Mouse (Mus musculus): ENCODE measurements around the gene Nfia. TPM values are rescaled to one million over a fixed set of nuclear protein-coding genes. Genes with fewer than 3 reads are reported as not detected.

The Nfia gene
- polyA plus RNA-seq, 1 experiment from 2014 or later, result 45.4 TPM

GRCm38 (mm10) chr4:97914761-97915160, 142.2 kb downstream of the Nfia start:
- H3K36me3 ChIP-seq (ENCODE audit: control insufficient read depth, insufficient read depth, low read length), result no peaks in the 10 kb centered on the region
- H3K4me2 ChIP-seq (ENCODE audit: low read depth, low read length, severe bottlenecking), result no peak overlapping the region
- peaks cover 9% of the 10 kb centered on the region for H3K4me1 ChIP-seq (replicated peaks; ENCODE audit: control insufficient read depth, insufficient read depth, low read length)
- DNase-seq (ENCODE audit: low spot score) (no peak), ATAC-seq (replicated peaks; ENCODE audit: low FRiP score) (no peak)
- H3K9me3 ChIP-seq (ENCODE audit: control insufficient read depth, low read length), result no peaks in the 10 kb centered on the region
- 98% methylated on average over 5 of the region's 5 CpGs for WGBS
- no peak overlapping the region for H3K9ac ChIP-seq (ENCODE audit: low read length)
- H3K27me3 ChIP-seq (ENCODE audit: control insufficient read depth, insufficient read depth, low read length), result no peaks in the 10 kb centered on the region
- no peak overlapping the region for H3K4me3 ChIP-seq (ENCODE audit: low read depth, low read length)
- no peak overlapping the region for H3K27ac ChIP-seq (ENCODE audit: low read depth, low read length)

DNA sequence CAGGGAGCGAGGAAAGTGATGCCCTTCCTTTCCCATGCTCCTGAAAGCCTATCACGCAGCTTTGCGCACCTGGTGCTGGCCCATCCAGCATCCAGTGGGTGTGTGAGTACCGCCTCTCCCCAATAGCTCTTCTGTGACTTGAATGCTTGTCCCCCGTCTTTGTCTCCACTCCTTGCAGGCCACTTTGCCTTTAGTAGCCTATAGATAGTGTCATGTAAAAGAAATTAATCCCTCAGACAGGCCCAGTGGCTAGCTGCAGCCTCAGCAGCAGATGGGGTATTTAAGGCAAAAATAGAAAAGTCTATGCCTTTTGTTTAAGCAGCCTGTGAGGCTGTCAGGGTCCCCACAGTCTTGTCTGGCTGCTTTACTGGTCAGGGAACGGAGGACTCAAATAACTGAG, 145.0 kb downstream of the Nfia start:
- Histone ChIP-seq H3K27me3 (ENCODE audit: control insufficient read depth, insufficient read depth, low read length) (no peaks in the 10 kb centered on the region), H3K4me3 (ENCODE audit: low read depth, low read length) (no peak overlapping the region), H3K4me1 (replicated peaks; ENCODE audit: control insufficient read depth, insufficient read depth, low read length) (peaks cover 9% of the 10 kb centered on the region), H3K36me3 (ENCODE audit: control insufficient read depth, insufficient read depth, low read length) (no peaks in the 10 kb centered on the region), H3K4me2 (ENCODE audit: low read depth, low read length, severe bottlenecking) (no peak overlapping the region), H3K9me3 (ENCODE audit: control insufficient read depth, low read length) (no peaks in the 10 kb centered on the region), H3K27ac (ENCODE audit: low read depth, low read length) (peak overlapping the region; percentile 6; the same call in 1 of the 2 replicates), H3K9ac (ENCODE audit: low read length) (peak overlapping the region; percentile 35)
- ATAC-seq (replicated peaks; ENCODE audit: low FRiP score) (peak; percentile 54), DNase-seq (ENCODE audit: low spot score) (no peak)
- WGBS, result 52% methylated on average over 6 of the region's 6 CpGs

DNA sequence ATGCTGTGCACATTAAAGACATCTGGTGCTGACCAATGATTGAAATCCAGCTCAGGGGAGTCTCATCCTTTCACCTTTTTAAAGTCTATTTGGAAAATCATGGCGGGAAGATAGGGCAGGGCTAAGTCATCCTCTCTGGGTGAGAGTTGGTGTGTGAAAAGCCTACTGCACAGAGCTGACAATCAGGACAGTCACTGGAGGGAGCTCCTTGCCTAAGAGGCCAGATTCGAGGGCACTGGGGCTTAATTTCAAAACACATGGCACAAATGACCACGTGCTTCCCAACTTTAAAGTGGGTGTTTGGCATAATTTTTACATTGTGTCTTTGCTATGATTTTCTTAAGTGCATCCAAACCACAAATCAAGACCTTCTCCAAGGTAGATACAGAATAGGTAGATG, 146.1 kb downstream of the Nfia start:
- Histone ChIP-seq H3K27me3 (ENCODE audit: control insufficient read depth, insufficient read depth, low read length) (no peaks in the 10 kb centered on the region), H3K9me3 (ENCODE audit: control insufficient read depth, low read length) (no peaks in the 10 kb centered on the region), H3K36me3 (ENCODE audit: control insufficient read depth, insufficient read depth, low read length) (no peaks in the 10 kb centered on the region), H3K27ac (ENCODE audit: low read depth, low read length) (no peak overlapping the region), H3K4me2 (ENCODE audit: low read depth, low read length, severe bottlenecking) (no peak overlapping the region), H3K4me1 (replicated peaks; ENCODE audit: control insufficient read depth, insufficient read depth, low read length) (peaks cover 9% of the 10 kb centered on the region), H3K9ac (ENCODE audit: low read length) (no peak overlapping the region), H3K4me3 (ENCODE audit: low read depth, low read length) (no peak overlapping the region)
- DNase-seq (ENCODE audit: low spot score) (no peak), ATAC-seq (replicated peaks; ENCODE audit: low FRiP score) (no peak)
- 60% methylated on average over 3 of the region's 3 CpGs for WGBS

DNA sequence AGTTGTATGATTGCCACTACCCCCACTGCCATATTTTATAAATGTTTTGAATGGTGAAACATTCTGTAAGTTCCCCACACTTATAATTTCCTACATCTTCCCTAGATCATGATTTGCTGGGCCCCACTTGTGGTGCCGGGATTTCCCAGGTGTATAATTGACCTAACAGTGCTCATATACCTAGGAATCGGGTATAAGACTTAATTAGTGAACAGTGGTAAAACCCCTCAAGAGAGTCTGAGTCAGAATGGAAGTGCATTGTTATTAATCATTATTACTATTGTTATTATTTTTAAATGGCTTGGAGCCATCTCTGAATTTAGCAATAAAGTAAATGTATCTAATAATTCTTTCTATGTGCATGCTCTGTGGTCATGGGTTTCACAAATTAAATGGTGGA, 147.2 kb downstream of the Nfia start:
- H3K4me2 ChIP-seq (ENCODE audit: low read depth, low read length, severe bottlenecking), result no peak overlapping the region
- no peak overlapping the region for H3K4me3 ChIP-seq (ENCODE audit: low read depth, low read length)
- ATAC-seq (replicated peaks; ENCODE audit: low FRiP score) (no peak), DNase-seq (ENCODE audit: low spot score) (no peak)
- H3K36me3 ChIP-seq (ENCODE audit: control insufficient read depth, insufficient read depth, low read length), result no peaks in the 10 kb centered on the region
- H3K27me3 ChIP-seq (ENCODE audit: control insufficient read depth, insufficient read depth, low read length), result no peaks in the 10 kb centered on the region
- no peaks in the 10 kb centered on the region for H3K9me3 ChIP-seq (ENCODE audit: control insufficient read depth, low read length)
- H3K9ac ChIP-seq (ENCODE audit: low read length), result no peak overlapping the region
- no peak overlapping the region for H3K27ac ChIP-seq (ENCODE audit: low read depth, low read length)
- 87% methylated on average over 2 of the region's 2 CpGs for WGBS
- peaks cover 10% of the 10 kb centered on the region for H3K4me1 ChIP-seq (replicated peaks; ENCODE audit: control insufficient read depth, insufficient read depth, low read length)

DNA sequence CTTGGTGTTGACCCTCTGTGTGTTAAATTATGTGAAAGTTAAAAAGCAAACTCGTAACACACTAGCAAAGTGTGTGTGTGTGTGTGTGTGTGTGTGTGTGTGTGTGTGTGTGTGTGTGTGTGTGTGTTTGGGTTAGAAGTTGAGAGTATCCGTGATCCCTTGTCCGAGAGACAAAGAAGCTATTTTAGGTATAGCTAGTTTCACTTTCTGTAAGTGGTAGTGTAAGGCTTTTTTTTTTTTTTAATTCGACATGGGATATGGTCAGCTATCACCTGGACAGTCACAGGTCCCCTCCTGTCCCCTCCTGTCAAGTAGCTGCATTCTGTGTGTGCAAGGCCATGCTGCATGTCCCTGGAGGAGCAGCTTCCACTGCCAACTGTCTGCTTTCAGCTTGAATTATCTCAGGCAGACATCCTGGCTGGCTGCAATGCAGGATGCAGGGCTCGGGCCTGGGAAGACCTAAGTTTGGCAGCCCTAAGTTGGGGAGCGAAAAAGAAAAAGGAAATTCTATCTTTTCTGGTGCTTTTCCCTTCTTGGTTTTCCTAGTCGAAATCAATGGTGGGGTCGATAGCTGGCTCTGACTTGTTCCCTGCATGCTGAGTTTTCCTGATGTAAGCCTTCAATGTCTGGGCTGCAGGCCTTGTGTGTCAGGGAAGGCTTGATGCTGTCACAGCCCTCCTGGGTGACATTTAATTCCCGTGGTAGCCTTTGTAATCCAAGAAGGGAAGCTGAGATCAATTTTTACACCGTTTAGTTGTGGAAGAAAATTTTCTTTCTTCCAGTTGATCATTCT, 147.9 kb downstream of the Nfia start:
- ATAC-seq (replicated peaks; ENCODE audit: low FRiP score) (no peak), DNase-seq (ENCODE audit: low spot score) (no peak)
- Histone ChIP-seq H3K4me2 (ENCODE audit: low read depth, low read length, severe bottlenecking) (no peak overlapping the region), H3K27ac (ENCODE audit: low read depth, low read length) (no peak overlapping the region), H3K4me3 (ENCODE audit: low read depth, low read length) (no peak overlapping the region), H3K27me3 (ENCODE audit: control insufficient read depth, insufficient read depth, low read length) (no peaks in the 10 kb centered on the region), H3K36me3 (ENCODE audit: control insufficient read depth, insufficient read depth, low read length) (no peaks in the 10 kb centered on the region), H3K4me1 (replicated peaks; ENCODE audit: control insufficient read depth, insufficient read depth, low read length) (peaks cover 15% of the 10 kb centered on the region), H3K9me3 (ENCODE audit: control insufficient read depth, low read length) (no peaks in the 10 kb centered on the region), H3K9ac (ENCODE audit: low read length) (no peak overlapping the region)
- 69% methylated on average over 10 of the region's 10 CpGs for WGBS

DNA sequence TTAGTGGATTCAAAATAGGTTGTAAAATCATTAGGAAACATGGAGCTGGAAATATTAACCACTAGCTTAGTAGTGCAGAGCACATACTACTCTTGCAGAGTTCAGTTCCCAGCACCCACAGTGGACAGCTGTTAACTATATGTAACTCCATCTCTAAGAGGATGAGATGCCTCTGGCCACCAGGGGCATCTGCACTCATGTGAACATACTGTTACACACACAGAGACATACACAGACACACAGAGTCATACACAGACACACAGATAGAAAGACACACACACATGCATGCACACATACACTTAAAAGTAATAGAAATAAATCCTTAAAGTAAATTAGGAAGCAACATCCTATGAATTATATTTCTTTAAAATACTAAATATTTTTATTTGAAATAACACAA, 149.1 kb downstream of the Nfia start:
- Histone ChIP-seq H3K4me1 (replicated peaks; ENCODE audit: control insufficient read depth, insufficient read depth, low read length) (peaks cover 20% of the 10 kb centered on the region), H3K27me3 (ENCODE audit: control insufficient read depth, insufficient read depth, low read length) (no peaks in the 10 kb centered on the region), H3K4me2 (ENCODE audit: low read depth, low read length, severe bottlenecking) (no peak overlapping the region), H3K4me3 (ENCODE audit: low read depth, low read length) (no peak overlapping the region), H3K9ac (ENCODE audit: low read length) (no peak overlapping the region), H3K27ac (ENCODE audit: low read depth, low read length) (no peak overlapping the region), H3K36me3 (ENCODE audit: control insufficient read depth, insufficient read depth, low read length) (no peaks in the 10 kb centered on the region), H3K9me3 (ENCODE audit: control insufficient read depth, low read length) (no peaks in the 10 kb centered on the region)
- DNase-seq (ENCODE audit: low spot score) (no peak), ATAC-seq (replicated peaks; ENCODE audit: low FRiP score) (no peak)

GRCm38 (mm10) chr4:97923248-97923647, 150.7 kb downstream of the Nfia start:
- 94% methylated on average over 5 of the region's 5 CpGs for WGBS
- Histone ChIP-seq H3K4me3 (ENCODE audit: low read depth, low read length) (no peak overlapping the region), H3K36me3 (ENCODE audit: control insufficient read depth, insufficient read depth, low read length) (no peaks in the 10 kb centered on the region), H3K27ac (ENCODE audit: low read depth, low read length) (no peak overlapping the region; the same call in 1 of the 2 replicates), H3K27me3 (ENCODE audit: control insufficient read depth, insufficient read depth, low read length) (no peaks in the 10 kb centered on the region), H3K4me1 (replicated peaks; ENCODE audit: control insufficient read depth, insufficient read depth, low read length) (peaks cover 13% of the 10 kb centered on the region; the same call in 1 of the 2 replicates), H3K9ac (ENCODE audit: low read length) (no peak overlapping the region), H3K9me3 (ENCODE audit: control insufficient read depth, low read length) (no peaks in the 10 kb centered on the region), H3K4me2 (ENCODE audit: low read depth, low read length, severe bottlenecking) (no peak overlapping the region)
- no peak for ATAC-seq (replicated peaks; ENCODE audit: low FRiP score)
- no peak for DNase-seq (ENCODE audit: low spot score)

GRCm38 (mm10) chr4:97923876-97924316, 151.4 kb downstream of the Nfia start:
- DNase-seq (ENCODE audit: low spot score), result no peak
- no peak overlapping the region for H3K9ac ChIP-seq (ENCODE audit: low read length)
- ATAC-seq (replicated peaks; ENCODE audit: low FRiP score), result no peak
- no peak overlapping the region for H3K4me3 ChIP-seq (ENCODE audit: low read depth, low read length)
- H3K27me3 ChIP-seq (ENCODE audit: control insufficient read depth, insufficient read depth, low read length), result no peaks in the 10 kb centered on the region
- H3K9me3 ChIP-seq (ENCODE audit: control insufficient read depth, low read length), result no peaks in the 10 kb centered on the region
- no peaks in the 10 kb centered on the region for H3K36me3 ChIP-seq (ENCODE audit: control insufficient read depth, insufficient read depth, low read length)
- no peak overlapping the region for H3K4me2 ChIP-seq (ENCODE audit: low read depth, low read length, severe bottlenecking)
- no peak overlapping the region; the same call in 1 of the 2 replicates for H3K27ac ChIP-seq (ENCODE audit: low read depth, low read length)
- peaks cover 13% of the 10 kb centered on the region; the same call in 1 of the 2 replicates for H3K4me1 ChIP-seq (replicated peaks; ENCODE audit: control insufficient read depth, insufficient read depth, low read length)
- 84% methylated on average over 8 of the region's 8 CpGs for WGBS

GRCm38 (mm10) chr4:97924414-97924813, 151.9 kb downstream of the Nfia start:
- H3K4me2 ChIP-seq (ENCODE audit: low read depth, low read length, severe bottlenecking), result no peak overlapping the region
- no peak overlapping the region for H3K4me3 ChIP-seq (ENCODE audit: low read depth, low read length)
- DNase-seq (ENCODE audit: low spot score), result no peak
- no peaks in the 10 kb centered on the region for H3K27me3 ChIP-seq (ENCODE audit: control insufficient read depth, insufficient read depth, low read length)
- ATAC-seq (replicated peaks; ENCODE audit: low FRiP score), result no peak
- peak overlapping the region; percentile 21; the same call in 1 of the 2 replicates for H3K27ac ChIP-seq (ENCODE audit: low read depth, low read length)
- no peaks in the 10 kb centered on the region for H3K36me3 ChIP-seq (ENCODE audit: control insufficient read depth, insufficient read depth, low read length)
- 63% methylated on average over 5 of the region's 5 CpGs for WGBS
- H3K4me1 ChIP-seq (replicated peaks; ENCODE audit: control insufficient read depth, insufficient read depth, low read length), result peaks cover 13% of the 10 kb centered on the region; the same call in 1 of the 2 replicates
- H3K9ac ChIP-seq (ENCODE audit: low read length), result no peak overlapping the region
- no peaks in the 10 kb centered on the region for H3K9me3 ChIP-seq (ENCODE audit: control insufficient read depth, low read length)
